Mouse (Mus musculus): ENCODE measurements around the gene Olfr329-ps. TPM values are rescaled to one million over a fixed set of nuclear protein-coding genes. Genes with fewer than 3 reads are reported as not detected.
"Not testable (repeated sequence)": the region's sequence is repeated elsewhere in the genome, so short reads cannot be mapped to it uniquely, and the experiment has no call there.

The Olfr329-ps gene
- polyA plus RNA-seq, 1 experiment from 2014 or later, result not detected

- not testable (repeated sequence) for H3K9ac ChIP-seq (ENCODE audit: low read length); H3K27me3 ChIP-seq (ENCODE audit: control insufficient read depth, insufficient read depth, low read length); H3K4me1 ChIP-seq (ENCODE audit: control insufficient read depth in 2 of 2, insufficient read depth in 2 of 2, low read length in 2 of 2); H3K36me3 ChIP-seq (ENCODE audit: control insufficient read depth, insufficient read depth, low read length); H3K9me3 ChIP-seq (ENCODE audit: control insufficient read depth, low read length); H3K4me3 ChIP-seq (ENCODE audit: control insufficient read depth in 1 of 2, insufficient read depth in 1 of 2, low read depth in 1 of 2, low read length in 2 of 2); H3K27ac ChIP-seq (replicated peaks in 1 of 2; ENCODE audit: control insufficient read depth in 1 of 2, insufficient read depth in 1 of 2, low read depth in 2 of 2, low read length in 2 of 2); H3K4me2 ChIP-seq (ENCODE audit: low read length); ATAC-seq (ENCODE audit: insufficient number of reproducible peaks, insufficient read depth, low FRiP score, low read depth)
Observed at GRCm38 (mm10) chr11:58534736-58535135, 11.5 kb downstream of the Olfr329-ps start, which contains the start of gene Olfr330. Gene Olfr330 (minus strand): TSS chr11:58534836.

GRCm38 (mm10) chr11:58519756-58520155 is 26.5 kb downstream of the Olfr329-ps start:
- 92% methylated on average over 6 of the region's 9 CpGs for WGBS
- H3K27me3 ChIP-seq (ENCODE audit: control insufficient read depth, insufficient read depth, low read length); ATAC-seq (ENCODE audit: insufficient number of reproducible peaks, insufficient read depth, low FRiP score, low read depth); H3K4me3 ChIP-seq (ENCODE audit: control insufficient read depth in 1 of 2, insufficient read depth in 1 of 2, low read depth in 1 of 2, low read length in 2 of 2); H3K4me1 ChIP-seq (ENCODE audit: control insufficient read depth in 2 of 2, insufficient read depth in 2 of 2, low read length in 2 of 2); H3K4me2 ChIP-seq (ENCODE audit: low read length); H3K9ac ChIP-seq (ENCODE audit: low read length); H3K27ac ChIP-seq (replicated peaks in 1 of 2; ENCODE audit: control insufficient read depth in 1 of 2, insufficient read depth in 1 of 2, low read depth in 2 of 2, low read length in 2 of 2); H3K36me3 ChIP-seq (ENCODE audit: control insufficient read depth, insufficient read depth, low read length); H3K9me3 ChIP-seq (ENCODE audit: control insufficient read depth, low read length): not testable (repeated sequence)

GRCm38 (mm10) chr11:58518916-58519315 is 27.3 kb downstream of the Olfr329-ps start:
- not testable (repeated sequence) for ATAC-seq (ENCODE audit: insufficient number of reproducible peaks, insufficient read depth, low FRiP score, low read depth); H3K4me1 ChIP-seq (ENCODE audit: control insufficient read depth in 2 of 2, insufficient read depth in 2 of 2, low read length in 2 of 2); H3K9ac ChIP-seq (ENCODE audit: low read length); H3K9me3 ChIP-seq (ENCODE audit: control insufficient read depth, low read length); H3K36me3 ChIP-seq (ENCODE audit: control insufficient read depth, insufficient read depth, low read length); H3K27me3 ChIP-seq (ENCODE audit: control insufficient read depth, insufficient read depth, low read length); H3K4me3 ChIP-seq (ENCODE audit: control insufficient read depth in 1 of 2, insufficient read depth in 1 of 2, low read depth in 1 of 2, low read length in 2 of 2); H3K27ac ChIP-seq (replicated peaks in 1 of 2; ENCODE audit: control insufficient read depth in 1 of 2, insufficient read depth in 1 of 2, low read depth in 2 of 2, low read length in 2 of 2); H3K4me2 ChIP-seq (ENCODE audit: low read length)
- WGBS, result 91% methylated on average over 17 of the region's 18 CpGs

GRCm38 (mm10) chr11:58509058-58509457 is 37.2 kb downstream of the Olfr329-ps start:
- not testable (repeated sequence) for H3K27me3 ChIP-seq (ENCODE audit: control insufficient read depth, insufficient read depth, low read length); H3K4me2 ChIP-seq (ENCODE audit: low read length); ATAC-seq (ENCODE audit: insufficient number of reproducible peaks, insufficient read depth, low FRiP score, low read depth); H3K4me1 ChIP-seq (ENCODE audit: control insufficient read depth in 2 of 2, insufficient read depth in 2 of 2, low read length in 2 of 2); H3K4me3 ChIP-seq (ENCODE audit: control insufficient read depth in 1 of 2, insufficient read depth in 1 of 2, low read depth in 1 of 2, low read length in 2 of 2); H3K9me3 ChIP-seq (ENCODE audit: control insufficient read depth, low read length); H3K36me3 ChIP-seq (ENCODE audit: control insufficient read depth, insufficient read depth, low read length); H3K9ac ChIP-seq (ENCODE audit: low read length); H3K27ac ChIP-seq (replicated peaks in 1 of 2; ENCODE audit: control insufficient read depth in 1 of 2, insufficient read depth in 1 of 2, low read depth in 2 of 2, low read length in 2 of 2)
- WGBS, result 83% methylated on average over 19 of the region's 19 CpGs

- not testable (repeated sequence) for H3K4me2 ChIP-seq (ENCODE audit: low read length); H3K27me3 ChIP-seq (ENCODE audit: control insufficient read depth, insufficient read depth, low read length); H3K4me1 ChIP-seq (ENCODE audit: control insufficient read depth in 2 of 2, insufficient read depth in 2 of 2, low read length in 2 of 2); H3K4me3 ChIP-seq (ENCODE audit: control insufficient read depth in 1 of 2, insufficient read depth in 1 of 2, low read depth in 1 of 2, low read length in 2 of 2); H3K9me3 ChIP-seq (ENCODE audit: control insufficient read depth, low read length); H3K27ac ChIP-seq (replicated peaks in 1 of 2; ENCODE audit: control insufficient read depth in 1 of 2, insufficient read depth in 1 of 2, low read depth in 2 of 2, low read length in 2 of 2); ATAC-seq (ENCODE audit: insufficient number of reproducible peaks, insufficient read depth, low FRiP score, low read depth); H3K36me3 ChIP-seq (ENCODE audit: control insufficient read depth, insufficient read depth, low read length); H3K9ac ChIP-seq (ENCODE audit: low read length)
Observed at GRCm38 (mm10) chr11:58502472-58502871, 43.8 kb downstream of the Olfr329-ps start, which contains the start of gene Olfr331. Gene Olfr331 (minus strand): TSS chr11:58502572.

- H3K27me3 ChIP-seq (ENCODE audit: control insufficient read depth, insufficient read depth, low read length), result no peaks in the 10 kb centered on the region
- no peak overlapping the region for H3K4me2 ChIP-seq (ENCODE audit: low read length)
- no peaks in the 10 kb centered on the region for H3K36me3 ChIP-seq (ENCODE audit: control insufficient read depth, insufficient read depth, low read length)
- H3K27ac ChIP-seq (replicated peaks in 1 of 2; ENCODE audit: control insufficient read depth in 1 of 2, insufficient read depth in 1 of 2, low read depth in 2 of 2, low read length in 2 of 2), result no peak overlapping the region
- no peak for ATAC-seq (ENCODE audit: insufficient number of reproducible peaks, insufficient read depth, low FRiP score, low read depth)
- no peaks in the 10 kb centered on the region for H3K9me3 ChIP-seq (ENCODE audit: control insufficient read depth, low read length)
- H3K9ac ChIP-seq (ENCODE audit: low read length), result no peak overlapping the region
- no peak overlapping the region for H3K4me3 ChIP-seq (ENCODE audit: control insufficient read depth in 1 of 2, insufficient read depth in 1 of 2, low read depth in 1 of 2, low read length in 2 of 2)
- 50% methylated on average over 3 of the region's 3 CpGs for WGBS
- H3K4me1 ChIP-seq (ENCODE audit: control insufficient read depth in 2 of 2, insufficient read depth in 2 of 2, low read length in 2 of 2), result no peaks in the 10 kb centered on the region
Observed at GRCm38 (mm10) chr11:58499290-58499689, 46.9 kb downstream of the Olfr329-ps start.

- Histone ChIP-seq H3K36me3 (ENCODE audit: control insufficient read depth, insufficient read depth, low read length) (no peaks in the 10 kb centered on the region), H3K9ac (ENCODE audit: low read length) (no peak overlapping the region), H3K27ac (replicated peaks in 1 of 2; ENCODE audit: control insufficient read depth in 1 of 2, insufficient read depth in 1 of 2, low read depth in 2 of 2, low read length in 2 of 2) (no peak overlapping the region), H3K9me3 (ENCODE audit: control insufficient read depth, low read length) (no peaks in the 10 kb centered on the region), H3K4me2 (ENCODE audit: low read length) (no peak overlapping the region), H3K4me1 (ENCODE audit: control insufficient read depth in 2 of 2, insufficient read depth in 2 of 2, low read length in 2 of 2) (no peaks in the 10 kb centered on the region), H3K27me3 (ENCODE audit: control insufficient read depth, insufficient read depth, low read length) (no peaks in the 10 kb centered on the region), H3K4me3 (ENCODE audit: control insufficient read depth in 1 of 2, insufficient read depth in 1 of 2, low read depth in 1 of 2, low read length in 2 of 2) (no peak overlapping the region)
- 74% methylated on average over 9 of the region's 9 CpGs for WGBS
- ATAC-seq (ENCODE audit: insufficient number of reproducible peaks, insufficient read depth, low FRiP score, low read depth), result no peak
Observed at GRCm38 (mm10) chr11:58498761-58499160, 47.5 kb downstream of the Olfr329-ps start.

- H3K36me3 ChIP-seq (ENCODE audit: control insufficient read depth, insufficient read depth, low read length), result no peaks in the 10 kb centered on the region
- H3K9ac ChIP-seq (ENCODE audit: low read length), result no peak within 1 kb of the TSS
- H3K27ac ChIP-seq (replicated peaks in 1 of 2; ENCODE audit: control insufficient read depth in 1 of 2, insufficient read depth in 1 of 2, low read depth in 2 of 2, low read length in 2 of 2), result no peak within 1 kb of the TSS
- H3K4me2 ChIP-seq (ENCODE audit: low read length), result no peak within 1 kb of the TSS
- WGBS, result 63% methylated on average over 2 of the region's 2 CpGs
- H3K9me3 ChIP-seq (ENCODE audit: control insufficient read depth, low read length), result no peaks in the 10 kb centered on the region
- ATAC-seq (ENCODE audit: insufficient number of reproducible peaks, insufficient read depth, low FRiP score, low read depth), result no peak
- H3K4me1 ChIP-seq (ENCODE audit: control insufficient read depth in 2 of 2, insufficient read depth in 2 of 2, low read length in 2 of 2), result no peaks in the 10 kb centered on the region
- no peak within 1 kb of the TSS for H3K4me3 ChIP-seq (ENCODE audit: control insufficient read depth in 1 of 2, insufficient read depth in 1 of 2, low read depth in 1 of 2, low read length in 2 of 2)
- no peaks in the 10 kb centered on the region for H3K27me3 ChIP-seq (ENCODE audit: control insufficient read depth, insufficient read depth, low read length)
Observed at GRCm38 (mm10) chr11:58492455-58492854, 53.8 kb downstream of the Olfr329-ps start, which contains the start of gene Olfr332. Gene Olfr332 (minus strand): TSS chr11:58492555.

All from heart, embryonic 14.5 days (tissue).